Mouse (Mus musculus) activated CD4-positive, CD25-positive, alpha-beta regulatory T cell, adult 9 weeks (primary cell): ENCODE measurements around the gene Trpc4. TPM values are rescaled to one million over a fixed set of nuclear protein-coding genes. Genes with fewer than 3 reads are reported as not detected.

Source experiments
- polyA plus RNA-seq: library from polyadenylated mRNA; unstranded; fragments of 100-300 nt; shearing (Covaris generic); gene quantifications from one replicate; pipeline ENCODE4 v1.2.1, GENCODE M21; 2017

Trpc4 gene
- not detected for polyA plus RNA-seq

GRCm38 (mm10) chr3:54155639-54156315 lies at the start of gene Trpc4:
Gene Trpc4, plus strand, starts transcription at chr3:54156035.

GRCm38 (mm10) chr3:54360897-54361296 lies 205.1 kb downstream of the Trpc4 start, which contains the start of gene Postn:
Gene Postn, plus strand, starts transcription at chr3:54361109.

Other genes starting within 250 kb of the Trpc4 start
- not detected for gene Postn, start 205.1 kb downstream of the Trpc4 start, polyA plus RNA-seq